Mouse (Mus musculus): ENCODE measurements around the gene Lrrc45. TPM values are rescaled to one million over a fixed set of nuclear protein-coding genes. Genes with fewer than 3 reads are reported as not detected.
A peak's percentile ranks its signal among the peaks of the same experiment; 100 is the strongest.
"Not testable (repeated sequence)": the region's sequence is repeated elsewhere in the genome, so short reads cannot be mapped to it uniquely, and the experiment has no call there.

The Lrrc45 gene
- total RNA-seq, 1 experiment from 2014 or later, result 30.9 TPM

- no peak for ATAC-seq (replicated peaks; ENCODE audit: low read depth, poor library complexity, severe bottlenecking)
Measured at GRCm38 (mm10) chr11:120726243-120727168, 12.8 kb downstream of the Lrrc45 start.

GRCm38 (mm10) chr11:120727169-120727527 lies 13.4 kb downstream of the Lrrc45 start, which contains the start of gene Dcxr:
Gene Dcxr (minus strand): TSS chr11:120727281.
- ATAC-seq (replicated peaks; ENCODE audit: low read depth, poor library complexity, severe bottlenecking), result peak; percentile 89

- no peak for ATAC-seq (replicated peaks; ENCODE audit: low read depth, poor library complexity, severe bottlenecking)
Measured at GRCm38 (mm10) chr11:120727564-120727963, 13.8 kb downstream of the Lrrc45 start.

GRCm38 (mm10) chr11:120728530-120729240 lies 15.0 kb downstream of the Lrrc45 start:
- ATAC-seq (replicated peaks; ENCODE audit: low read depth, poor library complexity, severe bottlenecking), result no peak

- ATAC-seq (replicated peaks; ENCODE audit: low read depth, poor library complexity, severe bottlenecking), result peak; percentile 66
Measured at GRCm38 (mm10) chr11:120729432-120730050, 15.8 kb downstream of the Lrrc45 start.

GRCm38 (mm10) chr11:120730331-120730870 lies 16.7 kb downstream of the Lrrc45 start:
- no peak for ATAC-seq (replicated peaks; ENCODE audit: low read depth, poor library complexity, severe bottlenecking)

GRCm38 (mm10) chr11:120731395-120731794 lies 17.7 kb downstream of the Lrrc45 start:
- ATAC-seq (replicated peaks; ENCODE audit: low read depth, poor library complexity, severe bottlenecking), result no peak

- no peak for ATAC-seq (replicated peaks; ENCODE audit: low read depth, poor library complexity, severe bottlenecking)
Measured at GRCm38 (mm10) chr11:120731858-120732680, 18.3 kb downstream of the Lrrc45 start, which contains the start of gene Cbr2. Gene Cbr2 (minus strand): TSS chr11:120732114.

GRCm38 (mm10) chr11:120733521-120733920 lies 19.8 kb downstream of the Lrrc45 start:
- no peak for ATAC-seq (replicated peaks; ENCODE audit: low read depth, poor library complexity, severe bottlenecking)

GRCm38 (mm10) chr11:120736424-120736823 lies 22.7 kb downstream of the Lrrc45 start:
- ATAC-seq (replicated peaks; ENCODE audit: low read depth, poor library complexity, severe bottlenecking), result no peak

- ATAC-seq (replicated peaks; ENCODE audit: low read depth, poor library complexity, severe bottlenecking), result no peak
Measured at GRCm38 (mm10) chr11:120740981-120741380, 27.3 kb downstream of the Lrrc45 start.

- ATAC-seq (replicated peaks; ENCODE audit: low read depth, poor library complexity, severe bottlenecking), result no peak
Measured at GRCm38 (mm10) chr11:120744121-120744701, 30.5 kb downstream of the Lrrc45 start.

- ATAC-seq (replicated peaks; ENCODE audit: low read depth, poor library complexity, severe bottlenecking), result no peak
Measured at GRCm38 (mm10) chr11:120747974-120748373, 34.2 kb downstream of the Lrrc45 start.

GRCm38 (mm10) chr11:120749430-120749829 lies 35.7 kb downstream of the Lrrc45 start:
- ATAC-seq (replicated peaks; ENCODE audit: low read depth, poor library complexity, severe bottlenecking), result peak; percentile 86; the same call in 1 of the 2 replicates

- no peak for ATAC-seq (replicated peaks; ENCODE audit: low read depth, poor library complexity, severe bottlenecking)
Measured at GRCm38 (mm10) chr11:120751606-120752005, 37.9 kb downstream of the Lrrc45 start.

GRCm38 (mm10) chr11:120760236-120760635 lies 46.5 kb downstream of the Lrrc45 start:
- no peak for ATAC-seq (replicated peaks; ENCODE audit: low read depth, poor library complexity, severe bottlenecking)

- no peak for ATAC-seq (replicated peaks; ENCODE audit: low read depth, poor library complexity, severe bottlenecking)
Measured at GRCm38 (mm10) chr11:120761811-120762671, 48.3 kb downstream of the Lrrc45 start.

GRCm38 (mm10) chr11:120762672-120763041 lies 48.9 kb downstream of the Lrrc45 start, which contains the start of gene Hmga1b:
Gene Hmga1b (plus strand): TSS chr11:120762794.
- ATAC-seq (replicated peaks; ENCODE audit: low read depth, poor library complexity, severe bottlenecking), result not testable (repeated sequence)
